Mouse (Mus musculus): Measurements from ENCODE around the gene Hcn2. TPM values are rescaled to one million over a fixed set of nuclear protein-coding genes. Genes with fewer than 3 reads are reported as not detected.
A peak's percentile ranks its signal among the peaks of the same experiment; 100 is the strongest.

Gene Hcn2
- total and polyA plus RNA-seq, 2 experiments from 2014 or later = 5.5 to 92.6 TPM

DNA sequence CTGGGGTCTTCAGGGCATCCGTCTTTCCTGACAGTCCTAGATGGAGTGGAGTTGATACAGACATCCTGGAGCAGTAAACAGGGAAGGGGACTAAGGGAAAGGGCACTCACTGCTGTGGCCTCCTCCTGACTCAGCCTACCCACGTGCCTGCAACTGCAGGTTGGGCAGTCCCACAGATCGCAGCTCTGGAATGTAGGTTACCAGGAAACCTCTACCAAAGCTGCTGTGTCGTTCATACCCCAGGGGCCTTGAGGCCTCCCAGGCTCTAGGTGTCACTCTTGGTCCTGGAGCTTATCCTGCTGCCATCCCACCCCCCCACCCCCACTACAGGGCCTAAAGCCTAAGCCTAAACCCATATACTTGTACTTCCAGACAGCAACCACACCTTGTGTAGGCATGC is 8.7 kb upstream of the Hcn2 start:
- ATAC-seq (no peak), DNase-seq (ENCODE audit: low spot score) (no peak)
- H3K9ac ChIP-seq (replicated peaks; ENCODE audit: low read length) = peak overlapping the region; percentile 17; the same call in 1 of the 2 replicates
- peaks cover 27% of the 10 kb centered on the region for H3K36me3 ChIP-seq (ENCODE audit: insufficient read depth, low read length)
- no peaks in the 10 kb centered on the region for H3K27me3 ChIP-seq (ENCODE audit: insufficient read depth, low read length)
- WGBS = 73% methylated on average over 4 of the region's 4 CpGs
- peak overlapping the region; percentile 10; the same call in 1 of the 2 replicates for H3K4me3 ChIP-seq (ENCODE audit: low read length)
- H3K27ac ChIP-seq = no peak overlapping the region
- H3K4me1 ChIP-seq (ENCODE audit: insufficient read depth, low read length) = peaks cover 23% of the 10 kb centered on the region
- H3K9me3 ChIP-seq (ENCODE audit: low read length) = no peaks in the 10 kb centered on the region
- TF ChIP-seq CTCF (IDR thresholded peaks at IDR 0.05; ENCODE audit: low read depth) = no peak
- H3K4me2 ChIP-seq (ENCODE audit: low read depth, low read length) = peak overlapping the region; percentile 91; the same call in 1 of the 2 replicates

DNA sequence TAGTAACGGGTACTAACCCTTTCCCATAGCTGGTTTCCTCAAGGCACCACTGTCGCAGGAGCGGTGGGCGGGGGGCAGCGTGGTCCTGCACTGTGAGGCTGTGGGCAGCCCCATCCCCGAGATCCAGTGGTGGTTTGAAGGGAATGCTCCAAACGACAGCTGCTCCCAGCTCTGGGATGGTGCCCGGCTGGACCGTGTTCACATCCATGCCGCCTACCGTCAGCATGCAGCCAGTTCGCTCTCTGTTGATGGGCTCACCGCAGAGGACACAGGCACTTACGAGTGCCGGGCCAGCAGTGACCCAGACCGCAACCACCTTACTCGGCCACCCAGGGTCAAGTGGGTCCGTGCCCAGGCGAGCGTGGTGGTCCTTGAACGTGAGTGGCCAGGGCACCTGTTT is 7.8 kb upstream of the Hcn2 start:
- Histone ChIP-seq H3K36me3 (ENCODE audit: insufficient read depth, low read length) (peaks cover 27% of the 10 kb centered on the region), H3K9me3 (ENCODE audit: low read length) (no peaks in the 10 kb centered on the region), H3K27ac (no peak overlapping the region), H3K4me1 (ENCODE audit: insufficient read depth, low read length) (peaks cover 23% of the 10 kb centered on the region), H3K4me3 (ENCODE audit: low read length) (no peak overlapping the region), H3K9ac (replicated peaks; ENCODE audit: low read length) (no peak overlapping the region), H3K4me2 (ENCODE audit: low read depth, low read length) (0 out of 2 replicates have a peak overlapping the region, but pooled peaks have one; percentile 16), H3K27me3 (ENCODE audit: insufficient read depth, low read length) (no peaks in the 10 kb centered on the region)
- no peak for ATAC-seq
- WGBS = 89% methylated on average over 21 of the region's 21 CpGs
- TF ChIP-seq CTCF (IDR thresholded peaks at IDR 0.05; ENCODE audit: low read depth) = no peak
- no peak for DNase-seq (ENCODE audit: low spot score)

- Histone ChIP-seq H3K9me3 (ENCODE audit: low read length) (no peaks in the 10 kb centered on the region), H3K27ac (no peak overlapping the region), H3K4me2 (ENCODE audit: low read depth, low read length) (0 out of 2 replicates have a peak overlapping the region, but pooled peaks have one; percentile 16), H3K4me3 (ENCODE audit: low read length) (no peak overlapping the region), H3K4me1 (ENCODE audit: insufficient read depth, low read length) (peaks cover 23% of the 10 kb centered on the region), H3K36me3 (ENCODE audit: insufficient read depth, low read length) (peaks cover 27% of the 10 kb centered on the region), H3K9ac (replicated peaks; ENCODE audit: low read length) (no peak overlapping the region), H3K27me3 (ENCODE audit: insufficient read depth, low read length) (no peaks in the 10 kb centered on the region)
- no peak for ATAC-seq
- no peak for DNase-seq (ENCODE audit: low spot score)
- TF ChIP-seq CTCF (IDR thresholded peaks at IDR 0.05; ENCODE audit: low read depth) = no peak
- WGBS = 85% methylated on average over 7 of the region's 7 CpGs
These were observed 7.1 kb upstream of the Hcn2 start for GRCm38 (mm10) chr10:79709307-79709706.

DNA sequence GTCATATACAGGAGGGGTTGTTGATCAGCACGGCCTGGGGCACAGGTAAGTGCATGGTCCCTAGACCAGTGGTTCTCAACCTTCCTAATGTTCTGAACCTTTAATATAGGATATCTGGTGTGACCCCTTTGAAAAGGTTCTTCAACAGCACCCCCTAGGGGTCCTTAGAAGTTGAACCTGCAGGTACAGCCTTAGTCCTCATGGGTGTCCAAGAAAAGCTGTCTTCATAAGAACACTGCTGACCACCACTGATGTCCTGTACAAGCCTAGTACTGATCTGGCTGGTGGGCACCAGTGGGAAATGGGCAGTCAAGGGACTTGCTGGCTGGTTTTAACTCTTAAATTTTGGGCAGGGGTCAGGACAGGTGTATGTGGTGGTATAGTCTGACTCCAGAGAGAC is 4.4 kb upstream of the Hcn2 start:
- H3K27me3 ChIP-seq (ENCODE audit: insufficient read depth, low read length) = no peaks in the 10 kb centered on the region
- DNase-seq (ENCODE audit: low spot score) (no peak), ATAC-seq (peak; percentile 5; the same call in 1 of the 2 replicates)
- H3K9ac ChIP-seq (replicated peaks; ENCODE audit: low read length) = no peak overlapping the region
- no peak overlapping the region for H3K27ac ChIP-seq
- TF ChIP-seq CTCF (IDR thresholded peaks at IDR 0.05; ENCODE audit: low read depth) = peak; percentile 39
- H3K36me3 ChIP-seq (ENCODE audit: insufficient read depth, low read length) = peaks cover 27% of the 10 kb centered on the region
- H3K4me2 ChIP-seq (ENCODE audit: low read depth, low read length) = no peak overlapping the region
- 73% methylated on average over 1 of the region's 1 CpGs for WGBS
- H3K4me3 ChIP-seq (ENCODE audit: low read length) = no peak overlapping the region
- no peaks in the 10 kb centered on the region for H3K9me3 ChIP-seq (ENCODE audit: low read length)
- H3K4me1 ChIP-seq (ENCODE audit: insufficient read depth, low read length) = peaks cover 4% of the 10 kb centered on the region

- peak; percentile 84 for TF ChIP-seq CTCF (IDR thresholded peaks at IDR 0.05; ENCODE audit: low read depth)
- no peaks in the 10 kb centered on the region for H3K27me3 ChIP-seq (ENCODE audit: insufficient read depth, low read length)
- ATAC-seq (peak; percentile 28), DNase-seq (ENCODE audit: low spot score) (peak; percentile 90)
- no peak overlapping the region for H3K4me3 ChIP-seq (ENCODE audit: low read length)
- no peaks in the 10 kb centered on the region for H3K4me1 ChIP-seq (ENCODE audit: insufficient read depth, low read length)
- no peak overlapping the region for H3K4me2 ChIP-seq (ENCODE audit: low read depth, low read length)
- H3K36me3 ChIP-seq (ENCODE audit: insufficient read depth, low read length) = peaks cover 27% of the 10 kb centered on the region
- H3K27ac ChIP-seq = no peak overlapping the region
- 15% methylated on average over 4 of the region's 6 CpGs for WGBS
- no peak overlapping the region for H3K9ac ChIP-seq (replicated peaks; ENCODE audit: low read length)
- no peaks in the 10 kb centered on the region for H3K9me3 ChIP-seq (ENCODE audit: low read length)
These were observed 3.8 kb upstream of the Hcn2 start for GRCm38 (mm10) chr10:79712499-79713126.

GRCm38 (mm10) chr10:79713163-79713562 is 3.3 kb upstream of the Hcn2 start:
- Histone ChIP-seq H3K27me3 (ENCODE audit: insufficient read depth, low read length) (no peaks in the 10 kb centered on the region), H3K9ac (replicated peaks; ENCODE audit: low read length) (no peak overlapping the region), H3K36me3 (ENCODE audit: insufficient read depth, low read length) (peaks cover 27% of the 10 kb centered on the region), H3K9me3 (ENCODE audit: low read length) (no peaks in the 10 kb centered on the region), H3K4me3 (ENCODE audit: low read length) (no peak overlapping the region), H3K4me1 (ENCODE audit: insufficient read depth, low read length) (no peaks in the 10 kb centered on the region), H3K27ac (no peak overlapping the region), H3K4me2 (ENCODE audit: low read depth, low read length) (no peak overlapping the region)
- no peak for DNase-seq (ENCODE audit: low spot score)
- TF ChIP-seq CTCF (IDR thresholded peaks at IDR 0.05; ENCODE audit: low read depth) = no peak
- no peak for ATAC-seq
- WGBS = 17% methylated on average over 1 of the region's 1 CpGs

GRCm38 (mm10) chr10:79714996-79715395 is 1.4 kb upstream of the Hcn2 start:
- peaks cover 22% of the 10 kb centered on the region for H3K36me3 ChIP-seq (ENCODE audit: insufficient read depth, low read length)
- no peaks in the 10 kb centered on the region for H3K27me3 ChIP-seq (ENCODE audit: insufficient read depth, low read length)
- no peak for ATAC-seq
- peak; percentile 52 for DNase-seq (ENCODE audit: low spot score)
- H3K4me1 ChIP-seq (ENCODE audit: insufficient read depth, low read length) = no peaks in the 10 kb centered on the region
- 48% methylated on average over 4 of the region's 4 CpGs for WGBS
- no peak overlapping the region for H3K27ac ChIP-seq
- no peak for TF ChIP-seq CTCF (IDR thresholded peaks at IDR 0.05; ENCODE audit: low read depth)
- H3K9ac ChIP-seq (replicated peaks; ENCODE audit: low read length) = no peak overlapping the region
- no peak overlapping the region for H3K4me3 ChIP-seq (ENCODE audit: low read length)
- no peak overlapping the region for H3K4me2 ChIP-seq (ENCODE audit: low read depth, low read length)
- no peaks in the 10 kb centered on the region for H3K9me3 ChIP-seq (ENCODE audit: low read length)
